7 mouse cellular contexts compared by ENCODE assay signal in the genomic region with DNA sequence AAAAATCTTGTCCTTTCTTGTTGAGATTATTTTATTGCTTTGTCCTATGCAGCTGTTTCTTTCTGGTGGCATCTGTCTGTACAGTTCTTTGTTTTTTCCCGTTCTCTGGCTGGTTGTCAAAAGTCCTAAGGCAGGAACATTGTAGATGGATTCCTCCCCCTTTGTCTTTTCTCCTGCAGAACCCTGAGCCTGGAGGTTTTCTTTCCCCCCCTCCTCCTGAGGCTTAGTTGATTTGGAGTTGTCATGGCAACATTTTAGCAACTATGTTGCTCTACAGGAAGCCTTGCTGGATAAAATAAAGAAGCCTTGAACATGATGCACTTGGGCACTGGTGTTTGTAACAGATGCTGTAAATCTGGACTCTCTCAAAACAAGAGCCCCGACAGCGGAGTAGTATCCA. TPM values are rescaled to one million over a fixed set of nuclear protein-coding genes. Genes with fewer than 3 reads are reported as not detected.
DNase-seq lines count a peak whose midpoint lies in the region; ATAC-seq and TF ChIP-seq lines count a peak whose summit lies in the region.

No protein-coding gene starts in this region.

- H3K9ac ChIP-seq in forebrain, postnatal 0 days: peak overlapping the region; percentile 96

- H3K4me2 ChIP-seq in forebrain, postnatal 0 days (ENCODE audit: low read depth): peak overlapping the region; percentile 49

- TF ChIP-seq CTCF in brain, embryonic 14.5 days (IDR thresholded peaks at IDR 0.05; ENCODE audit: borderline replicate concordance, extremely low read depth, insufficient read depth, insufficient read length): no peak
- TF ChIP-seq CTCF in forebrain, postnatal 0 days (IDR thresholded peaks at IDR 0.05; ENCODE audit: low read depth): no peak

- H3K27me3 ChIP-seq in forebrain, postnatal 0 days (ENCODE audit: insufficient read depth, low read length): no peaks in the 10 kb centered on the region; the same call in 1 of the 2 replicates

- H3K9me3 ChIP-seq in forebrain, postnatal 0 days (ENCODE audit: low read length): no peaks in the 10 kb centered on the region

- H3K4me1 ChIP-seq in forebrain, postnatal 0 days (ENCODE audit: insufficient read depth): peaks cover 9% of the 10 kb centered on the region

- 19% methylated on average over 3 of the region's 3 CpGs for WGBS in forebrain, postnatal 0 days

- peak overlapping the region; percentile 96 for H3K27ac ChIP-seq in forebrain, postnatal 0 days (ENCODE audit: low read depth, low read length)

- TF ChIP-seq POLR2A in brain, embryonic 14.5 days (IDR thresholded peaks at IDR 0.05; ENCODE audit: borderline replicate concordance, extremely low read depth, insufficient read depth, insufficient read length, poor library complexity, severe bottlenecking): no peak

- peak; percentile 26 for DNase-seq in right cerebral cortex, adult 18-20 months
- no peak for DNase-seq in right cerebral cortex, postnatal 25 days
- peak; percentile 91 for DNase-seq in brain, embryonic 14.5 days (ENCODE audit: low read depth)
- DNase-seq in forebrain, postnatal 0 days: peak; percentile 74
- DNase-seq in layer of hippocampus, postnatal 14 days (ENCODE audit: low spot score in 2 of 2): peak; percentile 14 to 74
- DNase-seq in natural killer cell, adult 2 months (ENCODE audit: low spot score in 2 of 2): peak; percentile 9 to 23
- no peak for DNase-seq in ovary, adult 18-20 months (ENCODE audit: low spot score)

- H3K36me3 ChIP-seq in forebrain, postnatal 0 days (ENCODE audit: insufficient read depth): peaks cover 24% of the 10 kb centered on the region

- H3K4me3 ChIP-seq in forebrain, postnatal 0 days (ENCODE audit: low read depth, low read length): peak overlapping the region; percentile 94

- peak; percentile 23 for ATAC-seq in forebrain, postnatal 0 days

RNA-seq across cellular contexts. Expression of gene Usf1, which starts 1.3 kb away (rescaled TPM):
- 242 and 259 TPM in 2 replicates for polyA plus RNA-seq in brain, embryonic 14.5 days (2012; rRNA removed)
- total RNA-seq in forebrain, postnatal 0 days (2014; rRNA removed): 168 and 183 TPM in 2 replicates
- polyA plus RNA-seq in forebrain, postnatal 0 days (2015; fragmentation: Nextera tagmentation; extraction: Ambion mirVana): 198 and 200 TPM in 2 replicates
- total RNA-seq in layer of hippocampus, postnatal 14 days (2021): 100 to 1,000 TPM; 129 to 135 TPM

RNA-seq across cellular contexts. Expression of gene Tstd1, which starts 6.2 kb away (rescaled TPM):
- 4.6 and 7.2 TPM in 2 replicates for polyA plus RNA-seq in brain, embryonic 14.5 days (2012; rRNA removed)
- 1.3 and 2.0 TPM in 2 replicates for total RNA-seq in forebrain, postnatal 0 days (2014; rRNA removed)
- polyA plus RNA-seq in forebrain, postnatal 0 days (2015; fragmentation: Nextera tagmentation; extraction: Ambion mirVana): 1.9 and 3.1 TPM in 2 replicates
- 1 to 10 TPM; 2.6 to 2.9 TPM for total RNA-seq in layer of hippocampus, postnatal 14 days (2021)

RNA-seq across cellular contexts. Expression of gene Arhgap30, which starts 23.7 kb away (rescaled TPM):
- 0.47 and 0.52 TPM in 2 replicates for polyA plus RNA-seq in brain, embryonic 14.5 days (2012; rRNA removed)
- total RNA-seq in forebrain, postnatal 0 days (2014; rRNA removed): 0.69 and 0.81 TPM in 2 replicates
- polyA plus RNA-seq in forebrain, postnatal 0 days (2015; fragmentation: Nextera tagmentation; extraction: Ambion mirVana): 0.53 and 0.65 TPM in 2 replicates
- 1 to 10 TPM; 2.1 to 2.4 TPM for total RNA-seq in layer of hippocampus, postnatal 14 days (2021)

RNA-seq across cellular contexts. Expression of gene F11r, which starts 24.9 kb away (rescaled TPM):
- polyA plus RNA-seq in brain, embryonic 14.5 days (2012; rRNA removed): 3.9 and 7.3 TPM in 2 replicates
- total RNA-seq in forebrain, postnatal 0 days (2014; rRNA removed): 3.6 and 6.2 TPM in 2 replicates
- polyA plus RNA-seq in forebrain, postnatal 0 days (2015; fragmentation: Nextera tagmentation; extraction: Ambion mirVana): 4.6 and 7.8 TPM in 2 replicates
- 1 to 10 TPM; 6.9 to 7.7 TPM for total RNA-seq in layer of hippocampus, postnatal 14 days (2021)

RNA-seq across cellular contexts. Expression of gene Nectin4, which starts 42.5 kb away (rescaled TPM):
- polyA plus RNA-seq in brain, embryonic 14.5 days (2012; rRNA removed): 1.9 and 2.8 TPM in 2 replicates
- 1.0 and 2.0 TPM in 2 replicates for total RNA-seq in forebrain, postnatal 0 days (2014; rRNA removed)
- polyA plus RNA-seq in forebrain, postnatal 0 days (2015; fragmentation: Nextera tagmentation; extraction: Ambion mirVana): 1.3 and 1.8 TPM in 2 replicates
- 1 to 10 TPM; 2.1 to 3.1 TPM for total RNA-seq in layer of hippocampus, postnatal 14 days (2021)

Comparison
In these comparisons a context has a peak if more than half of its experiments do, and no peak if none do; other contexts are left out.
1. DNase-seq: peak in right cerebral cortex, adult 18-20 months (single experiment), brain, embryonic 14.5 days (single experiment), forebrain, postnatal 0 days (single experiment), layer of hippocampus, postnatal 14 days (2 of 2) and natural killer cell, adult 2 months (2 of 2); none in right cerebral cortex, postnatal 25 days (single experiment) and ovary, adult 18-20 months (single experiment).